Mouse (Mus musculus) MEL (cell line): ENCODE results near the gene Srsf7. TPM values are rescaled to one million over a fixed set of nuclear protein-coding genes. Genes with fewer than 3 reads are reported as not detected.

Experiments used
- DNase-seq: peaks from one replicate; pipeline ENCODE4 v3.0.0; 2011; ENCODE audit warnings: low read depth, low spot score
- H3K27ac ChIP-seq: 2 replicates; pipeline ENCODE4 v1.5.1; 2012; ENCODE audit warnings: low read depth, mild to moderate bottlenecking, control low read depth, low read length, moderate library complexity; ENCODE audit not compliant: control insufficient read depth
- H3K27me3 ChIP-seq, 2 experiments: fragments of 150-350 bp in 1 of 2; sonication (generic) in 1 of 2; 2 replicates each; pipeline ENCODE4 v1.6.1; 2012; ENCODE audit warnings: low read length in 2 of 2, mild to moderate bottlenecking in 2 of 2, improper control_type of control experiment in 1 of 2, moderate library complexity in 1 of 2; ENCODE audit not compliant: insufficient read depth in 2 of 2, control insufficient read depth in 1 of 2
- H3K36me3 ChIP-seq, 2 experiments: 2 replicates each; pipeline ENCODE4 v1.6.1; 2012 to 2014; ENCODE audit warnings: low read length in 2 of 2, improper control_type of control experiment in 1 of 2, inconsistent platforms in 1 of 2, mild to moderate bottlenecking in 1 of 2; ENCODE audit not compliant: insufficient read depth in 2 of 2, control insufficient read depth in 1 of 2
- H3K4me1 ChIP-seq, 2 experiments: fragments of 150-350 bp in 1 of 2; sonication (generic) in 1 of 2; 2 replicates each; pipeline ENCODE4 v1.6.1; 2012; ENCODE audit warnings: low read length in 2 of 2, improper control_type of control experiment in 1 of 2, mild to moderate bottlenecking in 1 of 2; ENCODE audit not compliant: insufficient read depth in 2 of 2, control insufficient read depth in 1 of 2
- H3K4me3 ChIP-seq, 2 experiments: fragments of 150-350 bp in 1 of 2; sonication (generic) in 1 of 2; 2 replicates each; pipeline ENCODE4 v1.5.1; 2012; ENCODE audit warnings: low read depth in 2 of 2, low read length in 2 of 2, mild to moderate bottlenecking in 2 of 2, moderate library complexity in 2 of 2, control low read depth in 1 of 2, improper control_type of control experiment in 1 of 2; ENCODE audit not compliant: control insufficient read depth in 1 of 2, insufficient read depth in 1 of 2
- H3K79me2 ChIP-seq: 2 replicates; pipeline ENCODE4 v1.6.1; 2012; ENCODE audit warnings: mild to moderate bottlenecking, low read length, moderate library complexity; ENCODE audit not compliant: control insufficient read depth, poor library complexity, insufficient read depth
- H3K9ac ChIP-seq: 2 replicates; pipeline ENCODE4 v1.6.1; 2012; ENCODE audit warnings: low read depth, mild to moderate bottlenecking, control low read depth, low read length, moderate library complexity; ENCODE audit not compliant: control insufficient read depth, poor library complexity, severe bottlenecking
- H3K9me3 ChIP-seq: fragments of 150-350 bp; sonication (generic); replicated peaks from 2 replicates; pipeline ENCODE4 v1.6.1; 2012; ENCODE audit warnings: mild to moderate bottlenecking, low read length, improper control_type of control experiment, moderate library complexity; ENCODE audit not compliant: insufficient read depth
- GABPA ChIP-seq: IDR thresholded peaks from 2 replicates; pipeline ENCODE4 v1.6.1; 2012; ENCODE audit warnings: low read depth, mild to moderate bottlenecking, inconsistent platforms, low read length, improper control_type of control experiment, moderate library complexity
- GATA1 ChIP-seq: IDR thresholded peaks from 2 replicates; pipeline ENCODE4 v1.6.1; 2011; ENCODE audit warnings: low read depth, low read length, improper control_type of control experiment
- HCFC1 ChIP-seq: IDR thresholded peaks from 2 replicates; pipeline ENCODE4 v1.6.1; 2012; ENCODE audit warnings: low read depth, mild to moderate bottlenecking, inconsistent platforms, low read length, improper control_type of control experiment, moderate library complexity
- NELFE ChIP-seq: IDR thresholded peaks from 2 replicates; pipeline ENCODE4 v1.6.1; 2011; ENCODE audit warnings: low read depth, low read length, improper control_type of control experiment
- NRF1 ChIP-seq: IDR thresholded peaks from 2 replicates; pipeline ENCODE4 v1.6.1; 2014; ENCODE audit warnings: low read depth, mild to moderate bottlenecking, inconsistent platforms, low read length, improper control_type of control experiment, moderate library complexity; ENCODE audit not compliant: poor library complexity, insufficient read depth, severe bottlenecking
- POLR2A ChIP-seq, 2 experiments: IDR thresholded peaks; 2 replicates each; pipeline ENCODE4 v1.6.1; 2011 to 2012; ENCODE audit warnings: low read length in 2 of 2, mild to moderate bottlenecking in 2 of 2, control low read depth in 1 of 2, improper control_type of control experiment in 1 of 2, low read depth in 1 of 2, moderate library complexity in 1 of 2; ENCODE audit not compliant: control insufficient read depth in 1 of 2, insufficient read depth in 1 of 2, poor library complexity in 1 of 2
- POLR2AphosphoS2 ChIP-seq: IDR thresholded peaks from 2 replicates; pipeline ENCODE4 v1.6.1; 2011; ENCODE audit warnings: low read length, improper control_type of control experiment
- POLR2AphosphoS5 ChIP-seq: IDR thresholded peaks from 2 replicates; pipeline ENCODE4 v1.6.1; 2012; ENCODE audit warnings: low read depth, borderline replicate concordance, mild to moderate bottlenecking, inconsistent platforms, low read length, moderate library complexity, mixed read lengths
- RCOR1 ChIP-seq: IDR thresholded peaks from 2 replicates; pipeline ENCODE4 v1.6.1; 2012; ENCODE audit warnings: low read depth, mild to moderate bottlenecking, inconsistent platforms, low read length, improper control_type of control experiment
- SMC3 ChIP-seq: IDR thresholded peaks from 2 replicates; pipeline ENCODE4 v1.6.1; 2011; ENCODE audit warnings: low read depth, low read length, improper control_type of control experiment
- TBP ChIP-seq: IDR thresholded peaks from 2 replicates; pipeline ENCODE4 v1.8.0; 2011; ENCODE audit warnings: low read depth, low read length, improper control_type of control experiment
- UBTF ChIP-seq: IDR thresholded peaks from 2 replicates; pipeline ENCODE4 v1.6.1; 2012; ENCODE audit warnings: low read depth, mild to moderate bottlenecking, inconsistent platforms, low read length, improper control_type of control experiment, moderate library complexity, borderline replicate concordance; ENCODE audit not compliant: insufficient read depth
- USF2 ChIP-seq, 2 experiments: IDR thresholded peaks; 2 replicates each; pipeline ENCODE4 v1.6.1; 2011 to 2012; ENCODE audit warnings: improper control_type of control experiment in 2 of 2, low read length in 2 of 2, borderline replicate concordance in 1 of 2, inconsistent platforms in 1 of 2, low read depth in 1 of 2, mild to moderate bottlenecking in 1 of 2; ENCODE audit not compliant: insufficient read depth in 1 of 2
- ZMIZ1 ChIP-seq: IDR thresholded peaks from 2 replicates; pipeline ENCODE4 v1.6.1; 2012; ENCODE audit warnings: low read depth, mild to moderate bottlenecking, inconsistent platforms, low read length, improper control_type of control experiment, moderate library complexity
- ZNF384 ChIP-seq: IDR thresholded peaks from 2 replicates; pipeline ENCODE4 v1.6.1; 2012; ENCODE audit warnings: low read depth, mild to moderate bottlenecking, inconsistent platforms, low read length, improper control_type of control experiment
- polyA plus RNA-seq, 2 experiments: library from polyadenylated mRNA; stranded (reverse) in 1 of 2; unstranded in 1 of 2; fragments of >175 nt in 1 of 2; fragments of >200 nt in 1 of 2; gene quantifications; 2 replicates each; pipeline versions ENCODE4 v1.2.1 to v1.2.4; 2012; ENCODE audit warnings: low replicate concordance in 2 of 2, low read depth in 1 of 2; ENCODE audit not compliant: insufficient read length in 2 of 2, insufficient read depth in 1 of 2, missing spikeins in 1 of 2
- total RNA-seq: library from RNA; depleted of rRNA; stranded (reverse); fragments of 300-350 nt; gene quantifications from 2 replicates; pipeline ENCODE4 v1.2.3, GENCODE M21; 2012

Srsf7 gene
- total and polyA plus RNA-seq, 3 experiments = 399 to 425 TPM; not detected in 1

GRCm38 (mm10) chr17:80169792-80170191 is 37.3 kb downstream of the Srsf7 start:
- Histone ChIP-seq H3K27me3 (peaks cover 0 to 6% of the 10 kb centered on the region in 2 experiments; a peak in 3 of 4 replicates), H3K9ac (no peak overlapping the region), H3K27ac (no peak overlapping the region), H3K4me3 (no peak overlapping the region), H3K4me1 (no peaks in the 10 kb centered on the region), H3K36me3 (no peaks in the 10 kb centered on the region), H3K9me3 (no peaks in the 10 kb centered on the region), H3K79me2 (no peaks in the 10 kb centered on the region)
- TF ChIP-seq SMC3 (no peak), UBTF (no peak), HCFC1 (no peak), TBP (no peak), GABPA (no peak), POLR2A (IDR thresholded peaks at IDR 0.05; ENCODE audit: control insufficient read depth in 1 of 2, insufficient read depth in 1 of 2, low read depth in 1 of 2, low read length in 2 of 2, poor library complexity in 1 of 2) (no peak), POLR2AphosphoS5 (no peak), USF2 (IDR thresholded peaks at IDR 0.05; ENCODE audit: borderline replicate concordance in 1 of 2, insufficient read depth in 1 of 2, low read depth in 1 of 2, low read length in 2 of 2) (no peak), RCOR1 (no peak), POLR2AphosphoS2 (no peak), ZMIZ1 (no peak), ZNF384 (no peak), NELFE (no peak)
- DNase-seq = no peak

DNA sequence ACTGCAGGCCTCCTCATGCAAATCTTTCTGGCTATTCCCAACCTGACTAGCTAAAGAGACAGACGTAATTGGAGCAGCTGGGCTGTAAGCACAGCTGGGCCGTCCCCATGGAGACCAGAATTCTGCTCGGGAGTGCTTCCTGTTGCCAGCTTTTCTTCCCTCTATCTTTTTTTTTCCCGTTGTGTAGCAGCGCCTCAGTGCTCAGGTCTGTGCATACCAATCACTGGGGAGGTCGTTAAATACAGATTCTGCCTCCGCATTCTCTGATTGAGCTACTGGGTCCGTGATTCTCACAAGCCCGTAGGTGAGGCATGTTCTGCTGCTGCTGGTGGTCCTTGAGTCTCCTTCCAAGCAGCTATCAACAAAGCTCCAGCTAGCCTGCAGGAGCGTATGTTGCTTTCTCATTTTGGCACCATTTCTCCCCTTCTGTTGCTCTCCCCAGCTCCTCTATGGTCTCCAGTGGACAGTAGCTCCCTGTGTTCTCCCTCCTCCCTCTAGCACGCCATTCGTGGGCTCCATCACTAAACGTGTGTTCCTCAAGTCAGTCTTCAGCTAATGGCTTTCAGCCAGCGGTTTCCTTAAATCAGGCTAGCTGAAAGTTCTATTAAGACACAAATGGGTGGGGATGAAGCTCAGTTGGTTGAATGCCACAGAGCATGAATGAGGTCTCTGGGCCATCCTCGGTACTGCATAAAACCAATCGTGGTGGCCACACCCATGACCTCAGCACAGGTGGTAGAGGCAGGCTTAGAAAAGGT is 38.5 kb downstream of the Srsf7 start:
- H3K9me3 ChIP-seq = no peaks in the 10 kb centered on the region

GRCm38 (mm10) chr17:80167851-80168251 is 39.3 kb downstream of the Srsf7 start:
- Histone ChIP-seq H3K4me3 (no peak overlapping the region), H3K79me2 (no peaks in the 10 kb centered on the region), H3K9ac (no peak overlapping the region), H3K9me3 (no peaks in the 10 kb centered on the region), H3K27ac (no peak overlapping the region), H3K27me3 (peaks cover 0 to 6% of the 10 kb centered on the region in 2 experiments; a peak in 3 of 4 replicates), H3K4me1 (no peaks in the 10 kb centered on the region), H3K36me3 (no peaks in the 10 kb centered on the region)
- TF ChIP-seq NRF1 (no peak), ZMIZ1 (no peak), GATA1 (no peak)
- no peak for DNase-seq

More for the DNA sequence above, 38.5 kb downstream of the Srsf7 start:
- Histone ChIP-seq H3K4me3 (no peak overlapping the region), H3K36me3 (no peaks in the 10 kb centered on the region), H3K27ac (no peak overlapping the region), H3K79me2 (no peaks in the 10 kb centered on the region), H3K9ac (no peak overlapping the region), H3K27me3 (peaks cover 0 to 6% of the 10 kb centered on the region in 2 experiments; a peak in 3 of 4 replicates), H3K4me1 (no peaks in the 10 kb centered on the region)
- no peak for TF ChIP-seq ZNF384
- no peak for DNase-seq
